Mouse (Mus musculus) heart, postnatal 0 days (tissue): ENCODE measurements around the gene Col26a1.

Experiments used
- CTCF ChIP-seq: IDR thresholded peaks from 2 replicates; pipeline ENCODE4 v1.5.1; 2016; ENCODE audit warnings: antibody characterized with exemption, control low read depth, low read depth
- EP300 ChIP-seq: IDR thresholded peaks from 2 replicates; pipeline ENCODE4 v1.6.1; 2016; ENCODE audit warnings: antibody characterized with exemption, low read depth

DNA sequence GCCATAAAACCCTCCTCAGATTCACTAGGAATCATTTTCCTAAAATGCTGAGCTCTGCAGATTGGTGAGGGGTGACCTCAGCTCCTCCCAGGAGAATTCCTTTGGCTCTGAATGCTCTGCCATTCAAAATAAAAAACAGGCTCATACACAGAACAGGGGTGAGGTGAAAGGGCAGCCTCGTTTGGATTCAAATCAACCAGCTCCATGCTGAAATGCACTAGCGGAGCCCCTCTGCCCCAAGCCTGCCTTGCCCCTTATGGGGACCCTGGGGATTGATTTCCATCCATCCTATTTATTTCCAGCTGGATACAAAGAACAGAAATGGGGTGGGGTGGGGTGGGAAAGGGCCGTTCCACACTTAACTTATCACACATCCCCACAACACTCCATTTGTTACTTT, 52.9 kb downstream of the Col26a1 start:
- TF ChIP-seq CTCF (no peak), EP300 (no peak)
